Mouse (Mus musculus) liver, embryonic 16.5 days (tissue): ENCODE data around the gene Fam69a. TPM values are rescaled to one million over a fixed set of nuclear protein-coding genes. Genes with fewer than 3 reads are reported as not detected.

Source experiments
- ATAC-seq: fragments of 200-750 bp; cut with Nextera tagmentation; 2 replicates; pipeline ENCODE4 v1.8.0; 2017; ENCODE audit warnings: low read depth, mild to moderate bottlenecking, moderate number of reproducible peaks, moderate library complexity
- H3K27ac ChIP-seq: fragments of 300-500 bp; sonication (generic); 2 replicates; pipeline ENCODE4 v1.5.1; 2014; ENCODE audit warnings: mild to moderate bottlenecking, low read length
- H3K27me3 ChIP-seq: fragments of 300-500 bp; sonication (generic); 2 replicates; pipeline ENCODE4 v1.6.1; 2014; ENCODE audit warnings: low read depth, low read length, mixed read lengths; ENCODE audit not compliant: control insufficient read depth, insufficient read depth
- H3K36me3 ChIP-seq: fragments of 300-500 bp; sonication (generic); 2 replicates; pipeline ENCODE4 v1.6.1; 2014; ENCODE audit warnings: mild to moderate bottlenecking; ENCODE audit not compliant: control insufficient read depth, insufficient read depth
- H3K4me1 ChIP-seq: fragments of 300-500 bp; sonication (generic); 2 replicates; pipeline ENCODE4 v1.6.1; 2014; ENCODE audit warnings: low read depth, low read length, mixed read lengths; ENCODE audit not compliant: control insufficient read depth
- H3K4me2 ChIP-seq: fragments of 300-500 bp; sonication (generic); 2 replicates; pipeline ENCODE4 v1.6.1; 2014; ENCODE audit warnings: low read depth, low read length, mixed read lengths
- H3K4me3 ChIP-seq: fragments of 300-500 bp; sonication (generic); 2 replicates; pipeline ENCODE4 v1.5.1; 2014; ENCODE audit warnings: low read depth, mild to moderate bottlenecking, low read length
- H3K9ac ChIP-seq: fragments of 300-500 bp; sonication (generic); 2 replicates; pipeline ENCODE4 v1.6.1; 2014; ENCODE audit warnings: low read depth, low read length
- H3K9me3 ChIP-seq: fragments of 300-500 bp; sonication (generic); replicated peaks from 2 replicates; pipeline ENCODE4 v1.6.1; 2016; ENCODE audit warnings: low read length; ENCODE audit not compliant: control insufficient read depth
- whole genome bisulfite sequencing: fragments of 180-500 bp; shearing (Covaris S2); extraction: QIAGEN DNeasy Blood & Tissue Kit; methylation state at CpG from one replicate; pipeline ENCODE4 v1.1.7; 2014; ENCODE audit not compliant: insufficient replicate concordance; 5-methylcytosine and 5-hydroxymethylcytosine counted together
- polyA plus RNA-seq: library from polyadenylated mRNA; unstranded; fragments of >200 nt; fragmentation: Nextera tagmentation; extraction: Ambion mirVana; gene quantifications from 2 replicates; pipeline ENCODE4 v1.2.1, GENCODE M21; 2015

Gene Fam69a
- polyA plus RNA-seq, 1 experiment from 2014 or later: 7.9 TPM

GRCm38 (mm10) chr5:108017232-108017631 lies 30.3 kb upstream of the Fam69a start:
- H3K36me3 ChIP-seq: no peaks in the 10 kb centered on the region
- no peaks in the 10 kb centered on the region for H3K27me3 ChIP-seq
- no peak for ATAC-seq
- no peak overlapping the region for H3K27ac ChIP-seq
- H3K9me3 ChIP-seq: no peaks in the 10 kb centered on the region
- no peak overlapping the region for H3K4me3 ChIP-seq
- H3K4me1 ChIP-seq: no peaks in the 10 kb centered on the region
- 72% methylated on average over 2 of the region's 2 CpGs for WGBS
- H3K4me2 ChIP-seq: no peak overlapping the region
- no peak overlapping the region for H3K9ac ChIP-seq

DNA sequence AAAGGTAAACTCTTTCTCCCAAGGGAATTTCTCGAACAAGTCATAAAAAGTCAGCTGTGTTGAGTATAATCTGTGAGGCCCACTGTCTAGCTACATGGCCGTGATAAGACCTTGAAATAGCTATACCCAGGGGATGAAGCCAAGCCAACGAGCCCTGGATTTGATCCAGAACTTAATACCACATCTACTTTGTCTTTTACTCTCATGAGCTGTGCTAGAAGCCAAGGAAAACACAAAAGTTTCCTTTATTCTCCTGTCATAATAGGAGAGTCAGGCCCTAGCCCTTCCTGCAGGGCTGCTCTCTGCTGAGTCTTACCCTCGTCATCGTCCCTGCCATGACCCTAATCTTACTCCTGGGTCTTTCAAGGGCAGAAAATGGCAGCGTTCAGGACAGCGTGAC lies 28.5 kb upstream of the Fam69a start:
- no peaks in the 10 kb centered on the region for H3K36me3 ChIP-seq
- no peak overlapping the region for H3K4me3 ChIP-seq
- H3K9me3 ChIP-seq: no peaks in the 10 kb centered on the region
- no peak overlapping the region for H3K4me2 ChIP-seq
- H3K27me3 ChIP-seq: no peaks in the 10 kb centered on the region
- 58% methylated on average over 7 of the region's 7 CpGs for WGBS
- no peaks in the 10 kb centered on the region for H3K4me1 ChIP-seq
- ATAC-seq: no peak
- H3K9ac ChIP-seq: no peak overlapping the region
- no peak overlapping the region for H3K27ac ChIP-seq

DNA sequence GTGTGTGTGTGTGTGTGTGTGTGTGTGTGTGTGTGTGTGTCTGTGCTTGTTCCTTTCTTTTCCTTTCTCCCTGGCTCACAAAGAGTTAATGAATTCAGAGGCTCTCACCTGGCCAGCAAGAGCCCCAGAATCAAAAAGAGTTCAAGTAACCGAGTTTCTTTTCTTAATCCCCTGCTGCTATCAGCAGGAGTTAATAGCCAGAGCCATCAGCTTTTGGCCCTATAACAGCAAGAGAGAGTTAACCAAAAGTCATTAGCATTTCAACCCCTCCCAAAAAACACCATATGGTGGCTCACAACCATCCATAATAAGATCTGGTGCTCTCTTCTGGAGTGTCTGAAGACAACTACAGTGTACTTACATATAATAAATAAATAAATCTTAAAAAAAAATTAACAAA lies 27.3 kb upstream of the Fam69a start:
- no peaks in the 10 kb centered on the region for H3K4me1 ChIP-seq
- ATAC-seq: no peak
- no peak overlapping the region for H3K4me3 ChIP-seq
- 42% methylated on average over 1 of the region's 1 CpGs for WGBS
- H3K27me3 ChIP-seq: no peaks in the 10 kb centered on the region
- H3K27ac ChIP-seq: no peak overlapping the region
- no peaks in the 10 kb centered on the region for H3K9me3 ChIP-seq
- no peaks in the 10 kb centered on the region for H3K36me3 ChIP-seq
- H3K9ac ChIP-seq: no peak overlapping the region
- H3K4me2 ChIP-seq: no peak overlapping the region

DNA sequence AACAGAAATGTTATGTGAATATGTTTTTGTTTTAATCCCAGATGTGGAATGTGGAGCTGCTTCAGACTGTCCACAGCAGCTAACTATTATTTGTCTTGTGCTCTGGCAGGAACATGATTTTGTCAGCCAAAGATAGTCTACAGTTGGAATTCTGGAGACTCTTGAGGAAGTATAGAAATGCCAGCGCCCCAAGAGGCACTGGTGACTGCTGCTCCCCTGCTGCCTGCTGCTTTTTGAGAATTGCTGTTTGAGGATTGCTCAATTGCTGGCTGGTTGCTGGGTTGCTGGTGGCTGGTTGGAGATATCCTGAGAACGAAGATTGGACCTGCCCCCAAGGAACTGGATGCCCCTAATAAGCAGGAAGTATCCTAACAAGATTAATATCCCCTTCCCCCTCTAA lies 22.8 kb upstream of the Fam69a start:
- Histone ChIP-seq H3K27ac (no peak overlapping the region), H3K9ac (no peak overlapping the region), H3K27me3 (no peaks in the 10 kb centered on the region), H3K9me3 (no peaks in the 10 kb centered on the region), H3K36me3 (no peaks in the 10 kb centered on the region), H3K4me1 (no peaks in the 10 kb centered on the region), H3K4me3 (no peak overlapping the region), H3K4me2 (no peak overlapping the region)
- no peak for ATAC-seq
- WGBS: 18% methylated on average over 2 of the region's 2 CpGs

DNA sequence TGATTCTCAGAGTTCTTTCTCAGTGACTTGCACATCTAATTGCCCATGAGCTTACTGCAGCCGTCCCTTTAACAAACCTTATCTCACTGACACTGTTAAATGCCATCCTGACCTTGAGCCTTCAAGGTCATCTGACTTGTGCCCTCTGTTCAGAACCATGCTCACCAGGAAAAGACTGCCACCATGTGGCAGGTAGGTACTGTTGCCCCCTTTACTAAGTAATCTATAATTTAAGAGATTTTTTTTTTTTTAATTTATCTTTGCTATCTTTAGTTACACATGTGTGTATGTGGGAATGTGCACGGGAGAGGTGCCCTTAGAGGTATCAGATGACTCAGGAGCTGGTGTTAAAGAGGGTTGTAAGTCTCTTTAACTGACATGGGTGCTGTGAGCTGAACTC lies 18.2 kb upstream of the Fam69a start:
- no peaks in the 10 kb centered on the region for H3K36me3 ChIP-seq
- WGBS: 16% methylated on average over 2 of the region's 2 CpGs
- no peaks in the 10 kb centered on the region for H3K4me1 ChIP-seq
- H3K4me3 ChIP-seq: no peak overlapping the region
- ATAC-seq: 0 out of 2 replicates have a peak, but pooled peaks have one; percentile 37
- no peak overlapping the region for H3K4me2 ChIP-seq
- no peaks in the 10 kb centered on the region for H3K27me3 ChIP-seq
- H3K9me3 ChIP-seq: no peaks in the 10 kb centered on the region
- no peak overlapping the region for H3K9ac ChIP-seq
- no peak overlapping the region for H3K27ac ChIP-seq

DNA sequence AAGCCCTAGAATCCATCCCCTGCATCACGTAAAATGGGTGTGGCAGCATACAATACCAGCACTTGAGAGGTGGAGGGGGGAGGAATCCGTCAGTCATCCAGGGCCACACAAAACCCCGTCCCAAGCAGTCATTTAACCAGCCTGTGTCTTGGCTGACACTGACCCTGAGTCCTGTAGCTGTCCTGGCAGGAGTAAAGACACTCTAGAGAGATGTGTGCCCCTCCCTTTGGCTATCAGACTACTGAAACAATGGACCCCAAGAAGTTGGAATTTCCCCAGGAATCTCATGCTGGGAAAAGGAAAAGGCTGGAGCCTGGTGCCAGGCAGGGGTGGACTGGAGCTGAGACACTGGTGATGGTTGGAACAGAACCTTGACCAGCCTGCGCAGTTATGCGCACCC lies 15.8 kb upstream of the Fam69a start:
- H3K9me3 ChIP-seq: no peaks in the 10 kb centered on the region
- no peak overlapping the region for H3K4me3 ChIP-seq
- 63% methylated on average over 5 of the region's 5 CpGs for WGBS
- H3K4me2 ChIP-seq: no peak overlapping the region
- H3K27ac ChIP-seq: no peak overlapping the region
- no peak overlapping the region for H3K9ac ChIP-seq
- H3K36me3 ChIP-seq: no peaks in the 10 kb centered on the region
- H3K4me1 ChIP-seq: no peaks in the 10 kb centered on the region
- ATAC-seq: no peak
- H3K27me3 ChIP-seq: no peaks in the 10 kb centered on the region

- WGBS: 12% methylated on average over 20 of the region's 20 CpGs
- H3K9me3 ChIP-seq: no peaks in the 10 kb centered on the region
- ATAC-seq: 0 out of 2 replicates have a peak, but pooled peaks have one; percentile 16
- peak overlapping the region; percentile 50 for H3K9ac ChIP-seq
- H3K4me1 ChIP-seq: peaks cover 5% of the 10 kb centered on the region
- H3K4me3 ChIP-seq: peak overlapping the region; percentile 61
- no peaks in the 10 kb centered on the region for H3K36me3 ChIP-seq
- peak overlapping the region; percentile 57 for H3K4me2 ChIP-seq
- no peak overlapping the region for H3K27ac ChIP-seq
- H3K27me3 ChIP-seq: no peaks in the 10 kb centered on the region
Observed at GRCm38 (mm10) chr5:108000776-108001548, 14.1 kb upstream of the Fam69a start.

DNA sequence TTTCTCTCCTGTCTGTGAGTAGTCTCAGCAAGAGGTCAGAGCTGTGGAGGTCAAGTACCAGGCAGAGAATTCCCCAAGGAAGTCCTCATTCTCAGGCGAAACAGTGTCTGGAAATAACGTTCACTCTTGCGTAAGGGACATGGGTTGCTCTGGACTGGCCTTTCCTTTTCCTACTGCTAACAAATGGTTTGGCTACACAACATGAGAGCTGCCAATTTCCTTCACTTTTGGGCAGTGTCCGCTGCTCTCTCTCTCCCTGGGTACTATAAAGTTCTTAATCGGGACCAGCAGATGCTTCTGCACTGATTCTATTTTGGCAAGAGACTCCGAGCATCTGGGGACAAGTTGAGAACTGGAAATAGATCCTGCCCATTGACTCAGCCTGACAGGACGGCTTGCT lies 10.8 kb upstream of the Fam69a start:
- WGBS: 57% methylated on average over 7 of the region's 7 CpGs

DNA sequence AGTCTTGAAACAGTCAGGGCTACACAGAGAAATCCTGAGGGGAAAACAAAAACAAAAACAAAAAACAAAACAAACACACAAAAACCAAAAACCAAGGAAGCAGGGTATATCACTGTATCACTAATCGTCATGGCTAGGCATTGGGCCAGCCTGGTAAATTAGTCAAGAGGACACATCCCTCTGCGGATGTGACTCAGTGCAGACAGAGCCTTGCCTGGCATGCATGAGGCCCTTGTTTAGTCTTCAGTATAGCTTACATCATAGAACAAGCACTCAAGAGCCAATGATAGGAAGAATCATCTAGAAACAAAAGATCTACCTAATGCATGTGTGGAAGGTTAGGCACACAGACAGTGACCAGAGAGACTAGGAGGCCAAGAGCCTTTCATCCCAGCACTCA lies 9.1 kb upstream of the Fam69a start:
- no peak for ATAC-seq
- Histone ChIP-seq H3K9ac (no peak overlapping the region), H3K9me3 (no peaks in the 10 kb centered on the region), H3K27ac (no peak overlapping the region), H3K4me2 (no peak overlapping the region), H3K4me3 (no peak overlapping the region), H3K4me1 (peaks cover 5% of the 10 kb centered on the region), H3K36me3 (no peaks in the 10 kb centered on the region), H3K27me3 (no peaks in the 10 kb centered on the region)
- WGBS: 72% methylated on average over 2 of the region's 2 CpGs

More for the DNA sequence above, 10.8 kb upstream of the Fam69a start:
- no peaks in the 10 kb centered on the region for H3K9me3 ChIP-seq
- no peak overlapping the region for H3K4me2 ChIP-seq
- no peak overlapping the region for H3K27ac ChIP-seq
- H3K9ac ChIP-seq: no peak overlapping the region
- no peaks in the 10 kb centered on the region for H3K27me3 ChIP-seq
- no peak overlapping the region for H3K4me3 ChIP-seq
- H3K4me1 ChIP-seq: peaks cover 5% of the 10 kb centered on the region
- ATAC-seq: no peak
- no peaks in the 10 kb centered on the region for H3K36me3 ChIP-seq
